Mouse (Mus musculus): Measurements from ENCODE around the gene Phc2.
A peak's percentile ranks its signal among the peaks of the same experiment; 100 is the strongest.

Phc2 gene

GRCm38 (mm10) chr4:128691195-128691594 is 36.7 kb downstream of the Phc2 start:
- no peak for DNase-seq (ENCODE audit: low read depth, low spot score)

- DNase-seq (ENCODE audit: low read depth, low spot score), result no peak
Observed at GRCm38 (mm10) chr4:128692149-128692925, 37.8 kb downstream of the Phc2 start.

DNA sequence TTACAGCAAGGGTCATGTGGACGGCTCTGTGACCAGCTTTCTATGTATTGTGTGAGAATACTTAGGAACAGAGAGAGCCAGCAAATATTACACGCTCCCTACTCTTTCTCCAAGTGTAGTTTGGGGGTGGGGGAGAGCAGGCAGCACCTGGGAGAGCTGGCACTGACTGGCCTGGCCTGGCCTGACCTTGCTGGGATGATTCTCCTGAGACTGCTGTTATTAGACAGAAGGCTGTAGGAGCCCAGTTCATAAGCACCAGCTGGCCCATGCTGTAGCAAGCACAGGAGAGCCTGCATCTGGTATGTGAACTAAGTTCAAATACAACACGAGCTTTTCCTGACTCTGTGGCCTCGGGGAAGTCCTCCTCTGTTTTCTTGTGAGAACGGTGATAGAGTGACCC is 38.7 kb downstream of the Phc2 start:
- DNase-seq (ENCODE audit: low read depth, low spot score), result no peak

- DNase-seq (ENCODE audit: low read depth, low spot score), result no peak
Observed at GRCm38 (mm10) chr4:128694315-128694714, 39.8 kb downstream of the Phc2 start.

- no peak for DNase-seq (ENCODE audit: low read depth, low spot score)
Observed at GRCm38 (mm10) chr4:128695149-128695548, 40.6 kb downstream of the Phc2 start.

GRCm38 (mm10) chr4:128698011-128698861 is 43.7 kb downstream of the Phc2 start:
- DNase-seq (ENCODE audit: low read depth, low spot score), result no peak

GRCm38 (mm10) chr4:128699916-128700315 is 45.4 kb downstream of the Phc2 start:
- no peak for DNase-seq (ENCODE audit: low read depth, low spot score)

- no peak for DNase-seq (ENCODE audit: low read depth, low spot score)
Observed at GRCm38 (mm10) chr4:128700543-128700942, 46.0 kb downstream of the Phc2 start.

DNA sequence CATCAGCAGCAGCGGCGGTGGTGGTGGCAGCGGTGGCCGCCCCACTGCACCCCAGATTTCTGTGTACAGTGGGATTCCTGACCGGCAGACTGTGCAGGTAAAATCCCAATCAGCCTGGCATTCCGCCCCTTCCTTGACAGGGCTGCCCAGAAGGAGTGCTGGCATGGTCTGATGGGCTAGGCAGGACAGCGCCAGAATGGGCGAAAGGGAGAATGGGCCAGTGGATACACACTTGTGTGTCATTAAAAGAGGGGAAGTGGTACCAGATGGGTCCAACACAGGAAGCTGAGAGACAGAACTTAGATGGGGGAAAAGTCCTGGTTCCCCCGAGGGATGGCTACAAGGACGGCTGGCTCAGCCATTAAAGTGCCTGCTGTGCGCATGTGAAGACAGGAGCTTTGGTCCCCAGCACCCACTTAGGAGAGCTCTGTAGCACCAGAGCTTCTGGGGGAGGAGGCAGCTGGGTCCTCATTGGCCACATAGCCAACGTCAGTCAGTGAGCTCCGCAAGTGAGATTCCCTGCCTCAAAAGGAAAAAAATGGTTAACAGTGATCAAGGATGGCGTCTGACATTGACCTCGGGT is 50.7 kb downstream of the Phc2 start:
- no peak for DNase-seq (ENCODE audit: low read depth, low spot score)

DNA sequence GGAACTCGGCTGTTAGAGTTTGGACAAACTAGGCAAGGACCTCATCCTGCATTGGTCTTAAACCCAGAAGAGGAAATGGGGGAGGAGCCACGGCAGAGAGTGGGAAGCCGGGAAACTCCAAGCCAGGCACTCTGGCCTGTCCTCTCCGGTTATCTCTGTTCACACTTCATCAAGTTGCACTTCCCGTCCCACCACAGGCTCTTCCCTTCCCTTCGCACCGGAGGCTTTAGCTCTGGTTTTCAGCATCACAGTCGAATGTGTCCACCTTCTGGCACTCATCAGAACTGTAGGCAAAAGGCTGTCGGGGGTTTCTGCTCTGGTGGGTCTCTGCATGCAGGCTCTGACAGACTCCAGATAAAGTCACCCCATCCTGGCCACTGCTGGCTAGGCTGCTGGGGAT is 52.1 kb downstream of the Phc2 start:
- no peak for DNase-seq (ENCODE audit: low read depth, low spot score)

DNA sequence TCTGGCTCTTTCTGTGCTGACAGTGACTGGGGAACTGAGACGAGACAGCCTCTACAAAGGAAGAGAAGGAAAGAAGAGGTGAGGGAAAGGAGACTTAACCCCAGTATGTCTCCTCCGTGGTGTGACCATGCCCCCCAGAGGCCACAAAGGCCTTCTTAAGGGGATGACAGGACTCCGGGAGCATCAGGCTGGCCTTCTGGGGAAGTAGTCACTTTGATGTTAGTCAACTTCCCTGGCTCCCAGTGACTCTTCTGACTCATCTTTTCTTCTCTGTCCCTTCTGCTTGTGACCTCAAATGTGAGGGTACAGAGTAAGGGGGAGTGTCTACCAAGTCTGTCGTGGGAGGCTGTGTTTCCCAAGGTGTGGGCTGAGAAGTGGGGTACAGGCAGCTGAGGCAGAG is 52.9 kb downstream of the Phc2 start:
- DNase-seq (ENCODE audit: low read depth, low spot score), result no peak

GRCm38 (mm10) chr4:128709061-128709780 is 54.7 kb downstream of the Phc2 start:
- DNase-seq (ENCODE audit: low read depth, low spot score), result no peak

- DNase-seq (ENCODE audit: low read depth, low spot score), result no peak
Observed at GRCm38 (mm10) chr4:128709781-128710166, 55.3 kb downstream of the Phc2 start.

GRCm38 (mm10) chr4:128710286-128710685 is 55.8 kb downstream of the Phc2 start:
- DNase-seq (ENCODE audit: low read depth, low spot score), result no peak

DNA sequence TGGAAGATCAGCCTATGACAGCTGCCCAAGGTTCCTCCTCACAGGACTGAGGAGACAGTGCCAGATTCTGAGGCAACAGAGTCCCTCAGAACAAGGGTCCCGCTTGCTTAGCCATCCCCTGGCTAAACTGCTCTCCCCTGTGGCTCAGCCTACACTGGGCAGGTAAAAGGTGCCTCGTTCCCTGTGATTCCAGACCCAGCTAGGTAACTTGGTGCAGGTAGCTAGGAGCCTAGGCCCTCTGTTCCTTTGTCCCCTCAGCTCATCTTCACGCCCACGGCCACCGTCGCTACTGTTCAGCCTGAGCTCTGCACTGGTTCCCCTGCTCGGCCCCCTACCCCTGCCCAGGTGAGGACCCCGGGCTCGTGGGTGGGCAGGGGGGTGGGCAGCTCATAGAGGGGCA is 56.3 kb downstream of the Phc2 start:
- no peak for DNase-seq (ENCODE audit: low read depth, low spot score)

GRCm38 (mm10) chr4:128711455-128712135 is 57.1 kb downstream of the Phc2 start:
- DNase-seq (ENCODE audit: low read depth, low spot score), result peak; percentile 93

- no peak for DNase-seq (ENCODE audit: low read depth, low spot score)
Observed at GRCm38 (mm10) chr4:128712136-128712655, 57.7 kb downstream of the Phc2 start.

DNA sequence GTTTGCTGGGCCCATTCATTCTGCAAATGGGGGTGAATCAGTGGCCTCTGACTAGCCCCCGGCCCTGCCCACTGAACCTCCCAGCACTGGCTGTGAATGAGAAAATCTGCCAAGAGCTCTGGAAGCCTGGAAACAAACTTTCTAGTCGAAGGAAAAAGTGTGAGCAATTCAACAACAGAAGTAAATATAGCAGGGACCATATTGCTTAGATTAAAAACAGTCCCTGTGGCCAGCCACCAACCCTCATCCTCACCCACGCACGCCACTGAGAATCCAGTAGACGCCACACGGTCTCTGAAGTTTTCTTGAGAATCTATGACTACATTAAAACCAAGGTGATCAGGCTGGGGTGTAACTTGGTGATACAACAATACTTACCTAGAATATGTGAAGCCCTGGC is 58.4 kb downstream of the Phc2 start:
- DNase-seq (ENCODE audit: low read depth, low spot score), result no peak

- peak; percentile 82 for DNase-seq (ENCODE audit: low read depth, low spot score)
Observed at GRCm38 (mm10) chr4:128715241-128716204, 61.0 kb downstream of the Phc2 start.

- no peak for DNase-seq (ENCODE audit: low read depth, low spot score)
Observed at GRCm38 (mm10) chr4:128716279-128716678, 61.8 kb downstream of the Phc2 start.

Data from embryo, embryonic 11.5 days (tissue).